Mouse (Mus musculus) liver, embryonic 12.5 days (tissue): Measurements from ENCODE around the gene Samd10. TPM values are rescaled to one million over a fixed set of nuclear protein-coding genes. Genes with fewer than 3 reads are reported as not detected.

Source experiments
- ATAC-seq: fragments of 200-750 bp; cut with Nextera tagmentation; 2 replicates; pipeline ENCODE4 v1.8.0; 2017; ENCODE audit warnings: moderate number of reproducible peaks, mild to moderate bottlenecking, moderate library complexity
- H3K27ac ChIP-seq: fragments of 300-500 bp; sonication (generic); 2 replicates; pipeline ENCODE4 v1.5.1; 2016; ENCODE audit warnings: mild to moderate bottlenecking
- H3K27me3 ChIP-seq: fragments of 300-500 bp; sonication (generic); replicated peaks from 2 replicates; pipeline ENCODE4 v1.6.1; 2016; ENCODE audit warnings: mild to moderate bottlenecking, moderate library complexity
- H3K36me3 ChIP-seq: fragments of 300-500 bp; sonication (generic); 2 replicates; pipeline ENCODE4 v1.6.1; 2016; ENCODE audit warnings: mild to moderate bottlenecking, moderate library complexity
- H3K4me1 ChIP-seq: fragments of 300-500 bp; sonication (generic); 2 replicates; pipeline ENCODE4 v1.6.1; 2016
- H3K4me2 ChIP-seq: fragments of 300-500 bp; sonication (generic); 2 replicates; pipeline ENCODE4 v1.6.1; 2016; ENCODE audit warnings: mild to moderate bottlenecking, moderate library complexity
- H3K4me3 ChIP-seq: fragments of 300-500 bp; sonication (generic); 2 replicates; pipeline ENCODE4 v1.5.1; 2016; ENCODE audit warnings: mild to moderate bottlenecking, moderate library complexity
- H3K9ac ChIP-seq: fragments of 300-500 bp; sonication (generic); 2 replicates; pipeline ENCODE4 v1.6.1; 2016; ENCODE audit warnings: mild to moderate bottlenecking, moderate library complexity
- H3K9me3 ChIP-seq: fragments of 300-500 bp; sonication (generic); replicated peaks from 2 replicates; pipeline ENCODE4 v1.6.1; 2016; ENCODE audit warnings: mild to moderate bottlenecking, moderate library complexity
- WGBS: fragments of 180-500 bp; shearing (Covaris S2); methylation state at CpG from one replicate; pipeline ENCODE4 v1.1.7; 2016; ENCODE audit not compliant: insufficient replicate concordance; 5-methylcytosine and 5-hydroxymethylcytosine counted together
- polyA plus RNA-seq: library from polyadenylated mRNA; unstranded; fragments of >200 nt; fragmentation: Nextera tagmentation; extraction: Ambion mirVana; gene quantifications from 2 replicates; pipeline ENCODE4 v1.2.1, GENCODE M21; 2016

The Samd10 gene
- polyA plus RNA-seq, 1 experiment from 2014 or later: 3.0 TPM

GRCm38 (mm10) chr2:181600828-181601750, 2.1 kb upstream of the Samd10 start:
- WGBS: 2% methylated on average over 57 of the region's 57 CpGs
- Histone ChIP-seq H3K4me3 (peak overlapping the region; percentile 98), H3K27ac (peak overlapping the region; percentile 85), H3K9ac (peak overlapping the region; percentile 91), H3K36me3 (peaks cover 4% of the 10 kb centered on the region), H3K4me2 (peak overlapping the region; percentile 84), H3K4me1 (peaks cover 48% of the 10 kb centered on the region), H3K9me3 (no peaks in the 10 kb centered on the region), H3K27me3 (peaks cover 33% of the 10 kb centered on the region)
- peak; percentile 96 for ATAC-seq

GRCm38 (mm10) chr2:181600226-181600758, 1.3 kb upstream of the Samd10 start:
- Histone ChIP-seq H3K9me3 (no peaks in the 10 kb centered on the region), H3K9ac (peak overlapping the region; percentile 91), H3K4me2 (peak overlapping the region; percentile 84), H3K36me3 (no peaks in the 10 kb centered on the region), H3K4me3 (peak overlapping the region; percentile 98), H3K4me1 (peaks cover 48% of the 10 kb centered on the region), H3K27me3 (peaks cover 33% of the 10 kb centered on the region), H3K27ac (peak overlapping the region; percentile 85; the same call in 1 of the 2 replicates)
- whole genome bisulfite sequencing: 66% methylated on average over 6 of the region's 6 CpGs
- no peak for ATAC-seq

GRCm38 (mm10) chr2:181597378-181598061, 1.5 kb downstream of the Samd10 start:
- H3K9me3 ChIP-seq: no peaks in the 10 kb centered on the region
- no peaks in the 10 kb centered on the region for H3K36me3 ChIP-seq
- 46% methylated on average over 7 of the region's 7 CpGs for WGBS
- peak overlapping the region; percentile 96; the same call in 1 of the 2 replicates for H3K4me2 ChIP-seq
- H3K27ac ChIP-seq: no peak overlapping the region
- peaks cover 49% of the 10 kb centered on the region for H3K4me1 ChIP-seq
- no peak overlapping the region for H3K9ac ChIP-seq
- H3K4me3 ChIP-seq: no peak overlapping the region
- ATAC-seq: no peak
- peaks cover 33% of the 10 kb centered on the region for H3K27me3 ChIP-seq

- H3K4me3 ChIP-seq: no peak overlapping the region
- H3K4me2 ChIP-seq: no peak overlapping the region
- WGBS: 49% methylated on average over 6 of the region's 6 CpGs
- no peaks in the 10 kb centered on the region for H3K36me3 ChIP-seq
- no peaks in the 10 kb centered on the region for H3K9me3 ChIP-seq
- H3K4me1 ChIP-seq: peaks cover 48% of the 10 kb centered on the region
- H3K27me3 ChIP-seq: peaks cover 33% of the 10 kb centered on the region
- no peak overlapping the region for H3K9ac ChIP-seq
- no peak overlapping the region for H3K27ac ChIP-seq
- ATAC-seq: no peak
These were observed 2.6 kb downstream of the Samd10 start for GRCm38 (mm10) chr2:181596221-181596960.

- peaks cover 6% of the 10 kb centered on the region for H3K36me3 ChIP-seq
- WGBS: 54% methylated on average over 4 of the region's 4 CpGs
- no peak overlapping the region for H3K4me2 ChIP-seq
- H3K4me1 ChIP-seq: peaks cover 54% of the 10 kb centered on the region
- H3K9me3 ChIP-seq: no peaks in the 10 kb centered on the region
- no peak overlapping the region for H3K27ac ChIP-seq
- ATAC-seq: no peak
- H3K4me3 ChIP-seq: no peak overlapping the region
- no peak overlapping the region for H3K9ac ChIP-seq
- H3K27me3 ChIP-seq: peaks cover 30% of the 10 kb centered on the region
These were observed 3.9 kb downstream of the Samd10 start for GRCm38 (mm10) chr2:181594946-181595696.

GRCm38 (mm10) chr2:181593937-181594336, 5.1 kb downstream of the Samd10 start:
- Histone ChIP-seq H3K4me1 (peaks cover 47% of the 10 kb centered on the region), H3K4me3 (no peak overlapping the region), H3K9me3 (no peaks in the 10 kb centered on the region), H3K36me3 (peaks cover 17% of the 10 kb centered on the region), H3K4me2 (no peak overlapping the region), H3K9ac (no peak overlapping the region), H3K27ac (no peak overlapping the region), H3K27me3 (peaks cover 20% of the 10 kb centered on the region)
- no peak for ATAC-seq

GRCm38 (mm10) chr2:181593042-181593421, 6.0 kb downstream of the Samd10 start:
- Histone ChIP-seq H3K36me3 (peaks cover 27% of the 10 kb centered on the region), H3K27ac (peak overlapping the region; percentile 85), H3K4me2 (peak overlapping the region; percentile 98), H3K4me3 (peak overlapping the region; percentile 87), H3K4me1 (peaks cover 38% of the 10 kb centered on the region), H3K27me3 (peaks cover 11% of the 10 kb centered on the region), H3K9me3 (no peaks in the 10 kb centered on the region), H3K9ac (peak overlapping the region; percentile 87)
- WGBS: under 1% methylated on average over 6 of the region's 6 CpGs
- ATAC-seq: peak; percentile 16

GRCm38 (mm10) chr2:181592231-181593041, 6.6 kb downstream of the Samd10 start, which contains the start of gene Zfp512b:
Gene Zfp512b, minus strand, starts transcription at chr2:181592803.
- H3K27me3 ChIP-seq: 0 out of 2 replicates have a peak, but pooled peaks cover 5% of the 10 kb centered on the region

GRCm38 (mm10) chr2:181591528-181592085, 7.4 kb downstream of the Samd10 start, which contains the start of gene Prpf6:
Gene Prpf6, plus strand, starts transcription at chr2:181591868.
- peaks cover 39% of the 10 kb centered on the region for H3K36me3 ChIP-seq
- H3K9me3 ChIP-seq: no peaks in the 10 kb centered on the region
- 8% methylated on average over 5 of the region's 5 CpGs for WGBS
- H3K27me3 ChIP-seq: no peaks in the 10 kb centered on the region
- H3K4me2 ChIP-seq: peak within 1 kb of the TSS; percentile 98
- ATAC-seq: peak; percentile 42; the same call in 1 of the 2 replicates
- H3K27ac ChIP-seq: peak within 1 kb of the TSS; percentile 85
- peak within 1 kb of the TSS; percentile 87 for H3K4me3 ChIP-seq
- peak within 1 kb of the TSS; percentile 87 for H3K9ac ChIP-seq
- H3K4me1 ChIP-seq: peaks cover 34% of the 10 kb centered on the region

More at GRCm38 (mm10) chr2:181592231-181593041, 6.6 kb downstream of the Samd10 start, which contains the start of gene Zfp512b:
- peak within 1 kb of the TSS; percentile 87 for H3K9ac ChIP-seq
- peak; percentile 59 for ATAC-seq
- no peaks in the 10 kb centered on the region for H3K9me3 ChIP-seq
- peak within 1 kb of the TSS; percentile 98 for H3K4me2 ChIP-seq
- peaks cover 34% of the 10 kb centered on the region for H3K4me1 ChIP-seq
- peak within 1 kb of the TSS; percentile 85 for H3K27ac ChIP-seq
- under 1% methylated on average over 92 of the region's 97 CpGs for WGBS
- peaks cover 32% of the 10 kb centered on the region for H3K36me3 ChIP-seq
- H3K4me3 ChIP-seq: peak within 1 kb of the TSS; percentile 87

GRCm38 (mm10) chr2:181590471-181590870, 8.5 kb downstream of the Samd10 start:
- H3K27ac ChIP-seq: no peak overlapping the region
- 0 out of 2 replicates have a peak overlapping the region, but pooled peaks have one; percentile 98 for H3K4me2 ChIP-seq
- peaks cover 34% of the 10 kb centered on the region for H3K4me1 ChIP-seq
- H3K9me3 ChIP-seq: no peaks in the 10 kb centered on the region
- H3K27me3 ChIP-seq: no peaks in the 10 kb centered on the region
- ATAC-seq: no peak
- peaks cover 51% of the 10 kb centered on the region for H3K36me3 ChIP-seq
- H3K4me3 ChIP-seq: no peak overlapping the region
- no peak overlapping the region for H3K9ac ChIP-seq
- 80% methylated on average over 5 of the region's 5 CpGs for WGBS
